Mouse (Mus musculus): ENCODE measurements around the gene Slc44a3. TPM values are rescaled to one million over a fixed set of nuclear protein-coding genes. Genes with fewer than 3 reads are reported as not detected.
A peak's percentile ranks its signal among the peaks of the same experiment; 100 is the strongest.

Gene Slc44a3
- polyA plus RNA-seq, 1 experiment = 23.2 TPM

GRCm38 (mm10) chr3:121439623-121440161 lies 92.5 kb downstream of the Slc44a3 start:
- Histone ChIP-seq H3K4me1 (ENCODE audit: control insufficient read depth, insufficient read depth, low read length) (peaks cover 34% of the 10 kb centered on the region), H3K4me3 (replicated peaks; ENCODE audit: extremely low read depth, low read depth, low read length) (no peak overlapping the region)
- TF ChIP-seq CTCF (IDR thresholded peaks at IDR 0.05; ENCODE audit: insufficient read depth, low read length) (no peak), POLR2A (IDR thresholded peaks at IDR 0.05; ENCODE audit: borderline replicate concordance, extremely low read depth, low read depth, low read length) (no peak)
- 26% methylated on average over 11 of the region's 11 CpGs for WGBS
- DNase-seq = no peak

- no peak for TF ChIP-seq POLR2A (IDR thresholded peaks at IDR 0.05; ENCODE audit: borderline replicate concordance, extremely low read depth, low read depth, low read length)
- no peak for TF ChIP-seq CTCF (IDR thresholded peaks at IDR 0.05; ENCODE audit: insufficient read depth, low read length)
- DNase-seq = no peak
- 50% methylated on average over 7 of the region's 7 CpGs for WGBS
- Histone ChIP-seq H3K4me3 (replicated peaks; ENCODE audit: extremely low read depth, low read depth, low read length) (no peak overlapping the region), H3K4me1 (ENCODE audit: control insufficient read depth, insufficient read depth, low read length) (peaks cover 39% of the 10 kb centered on the region)
Observed at GRCm38 (mm10) chr3:121437996-121438395, 94.2 kb downstream of the Slc44a3 start.

- TF ChIP-seq CTCF (IDR thresholded peaks at IDR 0.05; ENCODE audit: insufficient read depth, low read length) = no peak
- no peak for TF ChIP-seq POLR2A (IDR thresholded peaks at IDR 0.05; ENCODE audit: borderline replicate concordance, extremely low read depth, low read depth, low read length)
- no peak overlapping the region for H3K4me3 ChIP-seq (replicated peaks; ENCODE audit: extremely low read depth, low read depth, low read length)
- no peak for DNase-seq
- peaks cover 34% of the 10 kb centered on the region for H3K4me1 ChIP-seq (ENCODE audit: control insufficient read depth, insufficient read depth, low read length)
- 47% methylated on average over 7 of the region's 7 CpGs for WGBS
Observed at GRCm38 (mm10) chr3:121437070-121437469, 95.1 kb downstream of the Slc44a3 start.

GRCm38 (mm10) chr3:121435296-121435695 lies 96.9 kb downstream of the Slc44a3 start:
- 50% methylated on average over 5 of the region's 5 CpGs for WGBS
- Histone ChIP-seq H3K4me3 (replicated peaks; ENCODE audit: extremely low read depth, low read depth, low read length) (no peak overlapping the region), H3K4me1 (ENCODE audit: control insufficient read depth, insufficient read depth, low read length) (peaks cover 32% of the 10 kb centered on the region)
- no peak for DNase-seq
- TF ChIP-seq POLR2A (IDR thresholded peaks at IDR 0.05; ENCODE audit: borderline replicate concordance, extremely low read depth, low read depth, low read length) (no peak), CTCF (IDR thresholded peaks at IDR 0.05; ENCODE audit: insufficient read depth, low read length) (no peak)

- Histone ChIP-seq H3K4me3 (replicated peaks; ENCODE audit: extremely low read depth, low read depth, low read length) (no peak overlapping the region), H3K4me1 (ENCODE audit: control insufficient read depth, insufficient read depth, low read length) (peaks cover 20% of the 10 kb centered on the region)
- no peak for DNase-seq
- WGBS = 41% methylated on average over 8 of the region's 8 CpGs
- TF ChIP-seq POLR2A (IDR thresholded peaks at IDR 0.05; ENCODE audit: borderline replicate concordance, extremely low read depth, low read depth, low read length) (no peak), CTCF (IDR thresholded peaks at IDR 0.05; ENCODE audit: insufficient read depth, low read length) (no peak)
Observed at GRCm38 (mm10) chr3:121433968-121434533, 98.2 kb downstream of the Slc44a3 start.

GRCm38 (mm10) chr3:121433359-121433758 lies 98.8 kb downstream of the Slc44a3 start:
- no peak overlapping the region for H3K4me3 ChIP-seq (replicated peaks; ENCODE audit: extremely low read depth, low read depth, low read length)
- WGBS = 70% methylated on average over 6 of the region's 6 CpGs
- peaks cover 17% of the 10 kb centered on the region for H3K4me1 ChIP-seq (ENCODE audit: control insufficient read depth, insufficient read depth, low read length)
- DNase-seq = no peak
- no peak for TF ChIP-seq CTCF (IDR thresholded peaks at IDR 0.05; ENCODE audit: insufficient read depth, low read length)
- TF ChIP-seq POLR2A (IDR thresholded peaks at IDR 0.05; ENCODE audit: borderline replicate concordance, extremely low read depth, low read depth, low read length) = no peak

- TF ChIP-seq CTCF (IDR thresholded peaks at IDR 0.05; ENCODE audit: insufficient read depth, low read length) = no peak
- TF ChIP-seq POLR2A (IDR thresholded peaks at IDR 0.05; ENCODE audit: borderline replicate concordance, extremely low read depth, low read depth, low read length) = no peak
- Histone ChIP-seq H3K4me3 (replicated peaks; ENCODE audit: extremely low read depth, low read depth, low read length) (no peak overlapping the region), H3K4me1 (ENCODE audit: control insufficient read depth, insufficient read depth, low read length) (peaks cover 11% of the 10 kb centered on the region)
- no peak for DNase-seq
- 45% methylated on average over 7 of the region's 7 CpGs for WGBS
Observed at GRCm38 (mm10) chr3:121430289-121430936, 101.8 kb downstream of the Slc44a3 start.

- Histone ChIP-seq H3K4me1 (ENCODE audit: control insufficient read depth, insufficient read depth, low read length) (peaks cover 10% of the 10 kb centered on the region), H3K4me3 (replicated peaks; ENCODE audit: extremely low read depth, low read depth, low read length) (no peak overlapping the region)
- 57% methylated on average over 3 of the region's 3 CpGs for WGBS
- no peak for DNase-seq
- TF ChIP-seq CTCF (IDR thresholded peaks at IDR 0.05; ENCODE audit: insufficient read depth, low read length) = no peak
- no peak for TF ChIP-seq POLR2A (IDR thresholded peaks at IDR 0.05; ENCODE audit: borderline replicate concordance, extremely low read depth, low read depth, low read length)
Observed at GRCm38 (mm10) chr3:121429469-121429868, 102.7 kb downstream of the Slc44a3 start.

GRCm38 (mm10) chr3:121428696-121429259 lies 103.4 kb downstream of the Slc44a3 start:
- no peak for TF ChIP-seq CTCF (IDR thresholded peaks at IDR 0.05; ENCODE audit: insufficient read depth, low read length)
- TF ChIP-seq POLR2A (IDR thresholded peaks at IDR 0.05; ENCODE audit: borderline replicate concordance, extremely low read depth, low read depth, low read length) = no peak
- peaks cover 4% of the 10 kb centered on the region for H3K4me1 ChIP-seq (ENCODE audit: control insufficient read depth, insufficient read depth, low read length)
- 37% methylated on average over 11 of the region's 11 CpGs for WGBS
- DNase-seq = no peak
- H3K4me3 ChIP-seq (replicated peaks; ENCODE audit: extremely low read depth, low read depth, low read length) = peak overlapping the region; percentile 36

All from lung, adult 2 months (tissue).